Mouse (Mus musculus): ENCODE data around the gene Phf11d.
"Not testable (repeated sequence)": the region's sequence is repeated elsewhere in the genome, so short reads cannot be mapped to it uniquely, and the experiment has no call there.

The Phf11d gene

DNA sequence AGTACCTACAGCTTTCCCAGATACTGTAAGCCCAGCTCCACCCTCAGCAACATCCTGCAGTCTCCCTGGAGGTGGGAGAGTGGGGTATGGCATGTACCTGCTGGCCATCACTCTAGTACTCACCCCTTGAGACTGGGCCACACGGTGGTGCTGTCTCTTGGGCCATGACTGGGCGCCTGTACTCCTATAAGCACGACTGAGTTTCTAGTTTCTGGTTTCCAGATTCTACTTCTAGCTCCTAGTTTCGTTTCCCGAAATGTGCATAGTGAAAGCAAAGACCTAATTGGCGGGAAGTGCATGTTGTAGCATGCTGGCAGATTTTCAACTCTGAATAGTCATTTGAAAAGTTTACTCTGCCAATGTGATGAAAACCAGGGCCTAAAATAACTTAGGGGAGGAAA lies at the start of gene Phf11d:
Gene Phf11d (minus strand): TSS at position 227 of the 401 bp plus-strand sequence.
- no peak for DNase-seq

DNA sequence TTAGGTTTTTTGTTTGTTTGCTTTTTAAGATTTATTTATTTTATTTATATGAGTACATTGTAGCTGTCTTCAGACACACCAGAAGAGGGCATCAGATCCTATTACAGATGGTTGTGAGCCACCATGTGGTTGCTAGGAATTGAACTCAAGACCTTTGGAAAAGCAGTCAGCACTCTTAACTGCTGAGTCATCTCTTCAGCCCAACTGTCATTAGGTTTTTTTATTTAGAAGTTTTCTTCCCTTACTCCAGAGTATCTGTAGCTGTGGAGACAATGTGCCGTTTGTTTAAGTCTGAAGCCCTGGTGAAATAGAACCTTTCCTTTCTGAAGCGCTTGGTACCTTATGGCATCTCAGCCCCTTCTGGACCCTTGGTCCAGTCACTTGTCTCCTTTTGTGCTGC lies 49.7 kb upstream of the Phf11d start:
- not testable (repeated sequence) for DNase-seq

DNA sequence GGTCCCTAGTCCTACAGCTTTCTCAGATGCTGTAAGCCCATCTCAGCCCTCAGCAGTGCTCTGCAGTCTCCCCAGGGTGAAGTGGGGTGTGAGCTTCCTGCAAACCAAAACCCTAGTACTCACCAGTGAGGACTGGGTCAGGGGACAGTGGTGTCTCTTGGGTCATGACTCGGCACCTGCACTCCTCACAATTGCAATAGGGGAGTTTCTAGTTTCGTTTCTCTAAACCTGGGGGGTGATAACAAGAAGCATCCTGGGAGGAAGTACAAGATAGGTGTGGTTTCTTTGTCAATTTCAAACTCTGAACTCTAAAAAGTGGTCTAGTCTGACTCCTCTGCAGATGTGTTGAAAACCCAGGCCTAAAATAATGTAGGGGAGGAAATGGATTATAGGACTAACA lies 31.7 kb upstream of the Phf11d start:
- no peak for DNase-seq

DNA sequence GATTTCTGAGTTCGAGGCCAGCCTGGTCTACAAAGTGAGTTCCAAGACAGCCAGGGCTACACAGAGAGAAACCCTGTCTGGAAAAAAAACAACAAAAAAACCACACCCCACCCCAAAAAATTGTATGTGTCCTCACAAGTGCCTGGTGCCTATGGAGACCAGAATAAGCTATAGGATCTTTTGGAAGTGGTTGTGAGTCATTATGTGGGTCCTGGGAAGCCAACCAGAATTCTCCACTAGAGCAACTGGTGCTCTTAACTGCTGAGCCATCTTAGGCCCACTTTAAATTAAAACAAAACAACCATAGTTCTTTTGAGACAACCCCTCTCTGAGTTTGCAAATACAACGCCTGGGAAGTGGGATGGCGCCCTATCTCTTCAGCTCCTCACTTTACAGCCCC lies 30.0 kb upstream of the Phf11d start, which contains the start of gene Phf11c:
Gene Phf11c (minus strand): TSS at position 101 of the 400 bp plus-strand sequence.
- no peak for DNase-seq

DNA sequence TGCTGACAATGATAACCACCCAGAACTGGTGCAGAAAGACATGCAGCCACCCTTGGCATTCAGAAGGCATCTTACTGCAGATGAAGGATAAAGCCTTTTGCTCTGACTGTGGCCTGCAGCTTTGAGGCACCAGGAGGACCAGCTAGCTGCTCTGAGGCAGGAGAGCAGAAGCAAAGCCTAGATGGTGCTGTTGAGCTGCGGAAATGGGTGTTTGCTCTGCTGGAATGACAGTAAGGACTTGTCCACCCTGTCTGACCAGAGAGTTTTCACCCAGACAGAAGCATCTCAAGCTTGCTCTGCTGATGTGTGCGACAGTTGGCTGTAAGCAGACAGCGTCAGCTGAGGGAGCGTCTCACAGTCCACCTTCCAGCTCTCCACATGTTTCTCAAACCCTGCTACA lies 24.9 kb upstream of the Phf11d start:
- peak; percentile 4 for DNase-seq

DNA sequence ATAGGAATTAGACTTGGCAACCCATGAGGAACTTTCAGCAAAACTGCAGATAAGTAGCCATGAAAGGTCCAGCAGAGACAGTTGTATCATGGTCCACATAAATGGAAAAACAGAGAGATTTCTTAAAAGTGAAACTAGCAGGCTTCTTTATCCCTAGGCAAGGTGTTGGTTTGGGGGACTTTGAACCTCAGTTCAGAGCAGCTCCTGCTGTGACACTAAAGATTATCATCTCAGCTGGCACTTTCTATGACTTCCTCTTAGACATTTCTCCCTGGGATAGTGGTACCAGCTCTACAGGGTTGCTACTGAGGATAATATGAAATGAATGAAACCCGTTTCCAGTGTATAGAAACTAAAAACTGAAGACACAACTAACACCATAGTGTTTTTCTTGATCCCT lies 24.3 kb upstream of the Phf11d start:
- no peak for DNase-seq

DNA sequence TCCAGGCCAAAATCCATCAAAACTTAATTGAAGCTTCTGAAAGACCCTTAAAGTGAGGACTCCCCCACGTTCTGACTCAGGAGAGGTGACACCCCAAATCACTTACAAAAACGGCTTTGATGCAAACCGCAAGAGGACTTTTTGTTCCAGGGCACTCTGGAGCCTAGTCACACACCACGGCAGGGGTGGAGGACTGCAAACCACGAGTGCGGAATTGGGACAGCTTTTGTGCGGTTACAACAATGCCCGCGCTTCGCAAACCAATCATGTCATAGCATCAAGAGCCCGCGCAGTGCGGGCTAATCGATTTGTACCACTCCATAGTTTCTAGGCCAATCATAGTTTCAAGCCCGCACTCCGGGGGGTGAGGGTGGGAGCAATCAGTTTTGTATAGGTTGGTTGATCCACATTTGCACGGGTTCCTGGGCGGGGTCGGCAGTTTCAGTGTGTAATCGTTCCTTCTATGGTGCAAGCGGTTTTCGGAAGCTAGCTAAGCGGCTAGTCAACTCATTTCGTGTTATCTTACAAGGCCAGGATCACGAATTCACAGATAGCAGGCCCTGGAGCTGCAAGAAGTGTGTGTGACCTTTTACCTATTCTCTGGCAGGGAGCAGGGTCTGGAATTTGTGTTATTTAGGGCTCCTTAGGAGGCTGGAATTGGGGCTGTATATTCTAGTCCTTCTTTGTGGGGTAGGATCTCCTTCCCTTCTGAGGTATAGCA lies 5.2 kb upstream of the Phf11d start:
- DNase-seq = no peak

DNA sequence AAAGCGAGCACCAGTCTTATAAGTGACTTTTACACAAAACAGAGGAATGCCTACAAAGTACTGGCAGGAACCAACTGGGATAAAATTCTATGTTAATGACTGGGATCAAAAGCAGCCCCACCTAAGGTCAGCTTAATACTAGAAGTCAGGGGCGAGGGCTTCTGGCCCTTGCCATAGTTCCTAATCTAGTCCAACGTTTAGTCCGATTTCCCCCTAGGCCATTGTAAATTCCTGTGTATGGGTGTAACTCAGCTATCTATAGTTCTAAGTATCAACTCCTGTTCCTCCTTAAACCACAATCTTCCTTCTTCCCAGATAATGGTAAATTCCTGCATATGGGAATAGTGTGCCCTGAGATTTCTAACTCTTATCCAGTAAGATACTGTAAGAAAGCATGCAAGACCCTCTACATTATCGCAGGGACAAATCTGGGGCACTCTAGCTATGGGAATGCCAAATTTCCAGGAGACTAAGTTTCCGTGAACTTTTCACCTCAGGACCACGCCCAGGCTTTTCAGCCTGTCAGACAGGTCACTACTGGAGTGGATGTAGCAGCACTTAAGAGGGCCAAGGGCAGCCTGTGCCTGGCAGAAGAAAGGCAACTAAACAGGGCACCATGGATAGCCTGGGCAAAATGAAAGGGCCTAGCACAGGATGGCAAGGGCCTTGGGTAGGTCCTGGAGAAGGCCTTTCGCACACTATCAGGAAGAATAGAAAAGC lies 1.3 kb upstream of the Phf11d start:
- no peak for DNase-seq

DNA sequence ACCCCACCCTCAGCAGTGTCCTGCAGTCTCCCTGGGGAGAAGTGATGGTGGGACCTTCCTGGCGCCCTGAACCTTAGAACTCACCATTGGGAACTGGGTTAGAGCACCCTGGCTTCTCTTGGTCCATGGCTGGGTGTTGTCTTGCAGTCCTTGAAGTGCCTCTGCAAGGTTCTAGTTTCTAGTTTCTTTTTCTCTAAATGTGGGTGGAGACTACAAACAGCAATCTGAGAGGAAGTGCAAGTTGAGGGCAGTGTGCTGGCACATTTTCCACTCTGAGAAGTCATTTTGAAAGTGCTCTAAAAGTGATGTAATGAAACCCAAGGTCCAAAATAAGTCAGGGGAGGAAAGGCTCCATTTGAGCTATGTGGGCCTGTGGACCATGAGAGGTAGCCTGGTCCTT lies 24.1 kb downstream of the Phf11d start, which contains the start of gene Phf11b:
Gene Phf11b (minus strand): TSS at position 163 of the 400 bp plus-strand sequence.
- not testable (repeated sequence) for DNase-seq

DNA sequence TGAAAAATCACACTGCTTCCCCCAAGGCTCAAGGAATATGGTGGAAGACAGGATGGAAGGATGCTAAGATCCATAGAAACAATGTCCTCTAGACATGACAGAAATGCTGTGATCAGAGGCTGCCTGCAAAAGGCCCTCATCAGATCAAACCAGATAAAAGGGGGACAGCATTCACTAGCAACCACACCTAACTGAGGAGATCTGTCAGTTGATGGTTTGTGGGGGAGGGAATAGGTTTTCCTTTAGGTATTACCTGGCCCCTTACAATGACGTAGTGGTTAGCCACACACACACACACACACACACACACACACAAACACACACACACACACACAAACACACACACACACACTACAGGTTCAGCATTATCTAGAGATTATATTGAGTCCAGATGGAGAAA lies 25.7 kb downstream of the Phf11d start:
- no peak for DNase-seq

DNA sequence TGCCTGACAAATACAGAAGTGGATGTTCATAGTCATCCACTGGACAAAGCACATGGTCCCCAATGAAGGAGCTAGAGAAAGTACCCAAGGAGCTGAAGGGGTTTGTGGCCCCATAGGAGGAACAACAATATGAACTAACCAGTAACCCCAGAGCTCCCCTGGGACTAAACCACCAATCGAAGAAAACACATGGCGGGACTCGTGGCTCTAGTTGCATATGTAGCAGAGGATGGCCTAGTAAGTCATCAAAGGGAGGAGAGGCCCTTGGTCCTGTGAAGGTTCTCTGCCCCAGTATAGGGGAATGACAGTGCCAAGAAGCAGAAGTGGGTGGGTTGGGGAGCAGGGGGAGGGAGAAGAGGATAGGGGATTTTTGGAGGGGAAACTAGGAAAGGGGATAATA lies 29.2 kb downstream of the Phf11d start:
- not testable (repeated sequence) for DNase-seq

DNA sequence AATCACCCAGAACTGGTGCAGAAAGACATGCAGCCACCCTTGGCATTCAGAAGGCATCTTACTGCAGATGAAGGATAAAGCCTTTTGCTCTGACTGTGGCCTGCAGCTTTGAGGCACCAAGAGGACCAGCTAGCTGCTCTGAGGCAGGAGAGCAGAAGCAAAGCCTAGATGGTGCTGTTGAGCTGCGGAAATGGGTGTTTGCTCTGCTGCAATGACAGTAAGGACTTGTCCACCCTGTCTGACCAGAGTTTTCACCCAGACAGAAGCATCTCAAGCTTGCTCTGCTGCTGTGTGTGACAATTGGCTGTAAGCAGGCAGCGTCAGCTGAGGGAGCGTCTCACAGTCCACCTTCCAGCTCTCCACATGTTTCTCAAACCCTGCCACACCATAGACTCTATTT lies 34.8 kb downstream of the Phf11d start:
- DNase-seq = peak; percentile 7

DNA sequence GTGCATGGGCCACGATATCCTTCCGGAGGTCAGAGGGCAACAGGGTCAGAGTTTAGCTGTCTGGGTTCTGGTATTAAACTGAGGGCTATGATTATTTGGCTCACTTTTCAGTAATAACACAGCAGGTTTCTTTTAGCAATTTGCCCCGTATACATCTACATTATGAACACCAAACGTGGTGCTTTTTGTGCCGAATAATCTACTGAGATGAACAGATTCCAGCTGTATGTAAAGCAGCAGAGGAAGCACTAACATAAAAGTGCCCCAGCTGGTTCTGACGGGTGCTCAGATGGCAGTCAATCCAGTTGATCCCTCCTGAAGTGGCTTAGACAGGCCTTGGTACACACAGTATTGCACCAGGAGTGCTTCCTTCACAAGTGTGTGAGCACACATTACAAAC lies 45.3 kb downstream of the Phf11d start:
- DNase-seq = not testable (repeated sequence)

DNA sequence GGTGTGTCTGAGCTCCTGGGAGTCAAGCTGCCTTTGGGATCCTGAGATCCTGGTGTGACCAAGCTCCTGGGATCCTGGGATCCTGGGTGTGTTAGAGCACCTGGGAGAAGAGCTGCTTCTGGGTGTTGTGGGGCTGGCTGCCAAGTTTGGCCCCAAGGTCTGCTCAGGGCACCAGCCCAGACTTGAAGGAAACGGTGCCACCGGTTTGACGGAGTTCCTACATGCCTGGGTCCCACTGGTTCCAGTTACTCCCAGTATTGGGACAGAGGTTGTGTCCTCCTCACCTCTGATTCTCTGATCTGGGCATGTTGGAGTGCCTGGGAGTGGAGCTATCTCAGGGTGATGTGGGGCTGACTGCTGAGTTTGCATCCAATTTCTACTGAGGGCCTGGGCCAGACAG lies 46.2 kb downstream of the Phf11d start:
- DNase-seq = not testable (repeated sequence)

Data from cerebellum, adult 11-12 months (tissue).